Mouse (Mus musculus) right cerebral cortex, adult 2 months (tissue): ENCODE results near the gene Fas.

Source experiments
- DNase-seq, 2 experiments: peaks; one replicate each; pipeline ENCODE4 v3.0.0; 2021 to 2022; ENCODE audit warnings: low spot score in 2 of 2

Gene Fas

GRCm38 (mm10) chr19:34284383-34284782, 6.1 kb upstream of the Fas start:
- DNase-seq: no peak

DNA sequence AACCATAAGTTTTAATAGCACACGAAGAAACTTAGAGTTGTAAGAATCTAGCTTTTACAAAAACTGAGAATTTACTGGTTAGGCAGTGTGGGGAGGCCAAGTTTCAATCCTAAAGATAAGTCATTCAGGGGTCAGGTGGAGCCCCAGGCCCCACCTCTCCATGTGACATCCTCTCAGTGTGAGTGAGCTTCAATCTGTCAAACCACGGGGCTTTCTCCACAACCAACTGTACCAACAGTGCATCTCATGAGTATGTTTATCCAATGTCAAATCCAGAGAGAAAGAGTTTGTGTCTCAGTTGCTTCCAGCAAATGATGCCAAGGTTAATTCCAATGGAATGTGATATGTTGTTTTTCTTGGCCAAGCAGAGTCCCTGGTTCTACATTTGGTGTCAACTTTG, 5.6 kb upstream of the Fas start:
- no peak for DNase-seq

GRCm38 (mm10) chr19:34287221-34287620, 3.2 kb upstream of the Fas start:
- no peak for DNase-seq

DNA sequence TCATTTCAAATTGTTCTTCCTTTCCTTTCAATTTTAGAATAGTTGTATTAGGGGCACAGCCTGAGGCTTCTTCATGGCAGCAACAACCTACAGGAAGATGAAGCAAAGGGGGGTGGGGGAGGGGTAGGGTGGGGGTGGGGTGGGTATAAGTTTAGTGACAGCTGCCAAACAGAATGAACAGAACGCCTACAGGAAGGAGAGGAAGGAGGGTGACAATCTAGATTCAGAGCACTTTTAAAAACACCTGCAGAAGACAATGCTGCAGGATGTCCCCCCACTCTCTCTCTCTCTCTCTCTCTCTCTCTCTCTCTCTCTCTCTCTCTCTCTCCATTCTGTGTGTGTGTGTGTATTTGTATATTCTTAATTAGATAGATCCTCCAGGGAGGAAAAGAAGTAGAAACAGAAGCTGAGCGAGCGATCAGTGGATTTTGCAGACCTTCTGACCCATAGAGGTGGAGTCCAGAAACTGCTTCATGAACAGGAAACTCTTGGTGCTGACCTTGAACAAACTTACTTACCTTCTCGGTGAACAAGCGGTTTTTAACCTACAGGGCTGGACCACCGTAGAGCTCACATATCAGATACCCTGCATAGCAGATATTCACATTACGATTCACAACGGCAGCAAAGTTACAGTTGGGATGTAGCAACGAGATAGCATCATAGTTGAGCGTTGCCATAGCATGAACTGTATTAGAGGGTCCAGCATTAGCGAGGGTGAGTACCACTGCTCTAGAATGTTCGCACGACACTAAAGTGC, 2.6 kb upstream of the Fas start:
- DNase-seq: no peak

DNA sequence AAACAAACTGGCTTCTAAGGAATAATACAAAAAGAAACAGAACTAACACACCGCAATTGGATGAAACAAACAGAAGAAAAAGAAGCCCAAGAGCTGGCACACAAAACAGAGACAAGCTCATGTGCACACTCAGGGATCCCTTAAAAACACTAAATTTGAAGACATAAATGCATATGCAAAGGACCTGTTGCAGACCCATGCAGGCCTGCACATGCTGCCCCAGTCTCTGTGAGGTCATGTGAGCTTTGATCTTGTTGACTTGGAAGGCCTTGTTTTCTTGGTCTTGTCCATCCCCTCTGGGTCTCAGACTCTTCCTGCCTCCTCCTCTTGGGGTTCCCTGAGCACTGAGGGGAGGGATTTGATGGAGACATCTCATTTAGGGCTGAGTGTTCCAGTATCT, 1.8 kb upstream of the Fas start:
- DNase-seq: no peak

- DNase-seq: no peak
Measured at GRCm38 (mm10) chr19:34290872-34291341, 441 bp downstream of the Fas start.

- no peak for DNase-seq
Measured at GRCm38 (mm10) chr19:34291379-34291778, 913 bp downstream of the Fas start.

- DNase-seq: no peak
Measured at GRCm38 (mm10) chr19:34291956-34292355, 1.5 kb downstream of the Fas start.

DNA sequence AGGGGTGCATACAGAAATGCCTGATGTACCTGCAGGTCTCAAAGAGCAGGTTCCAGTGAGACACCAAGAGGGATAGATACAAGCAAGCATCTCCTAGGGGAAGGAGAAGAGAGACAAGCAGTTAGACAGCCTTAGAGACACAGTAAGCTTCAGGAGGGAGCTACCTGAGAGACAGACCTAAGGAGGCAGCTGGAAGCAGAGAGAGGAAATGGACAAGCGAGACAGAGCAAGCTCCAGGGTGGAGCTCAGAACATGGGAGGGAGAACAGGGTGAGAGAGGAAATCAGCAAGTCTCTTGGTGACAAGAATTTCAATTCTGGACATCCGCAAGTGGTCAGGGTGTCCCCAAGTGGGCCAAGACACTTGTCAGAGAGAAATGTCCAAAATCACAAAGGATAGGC, 2.2 kb downstream of the Fas start:
- DNase-seq: no peak

- DNase-seq: no peak
Measured at GRCm38 (mm10) chr19:34293376-34293947, 3.0 kb downstream of the Fas start.

- DNase-seq: no peak
Measured at GRCm38 (mm10) chr19:34295442-34295841, 5.0 kb downstream of the Fas start.

DNA sequence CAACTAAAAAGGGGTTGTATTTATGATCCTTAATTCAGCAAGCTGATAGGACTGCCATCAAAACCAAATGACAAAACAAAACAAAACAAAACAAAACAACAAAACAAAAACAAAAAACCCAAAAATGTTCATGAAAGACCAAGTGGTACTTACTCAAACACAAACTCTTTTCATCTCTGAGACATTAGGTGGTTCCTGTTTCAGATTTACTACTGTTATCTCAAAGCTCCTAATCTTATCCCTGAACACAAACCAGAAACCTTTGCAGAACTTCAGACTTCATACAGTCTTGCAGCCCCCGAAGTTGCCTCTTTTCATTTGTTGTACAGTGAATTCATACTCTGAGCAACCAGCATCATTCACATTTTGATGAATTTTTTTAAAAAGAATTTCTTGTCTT, 8.1 kb downstream of the Fas start:
- no peak for DNase-seq

DNA sequence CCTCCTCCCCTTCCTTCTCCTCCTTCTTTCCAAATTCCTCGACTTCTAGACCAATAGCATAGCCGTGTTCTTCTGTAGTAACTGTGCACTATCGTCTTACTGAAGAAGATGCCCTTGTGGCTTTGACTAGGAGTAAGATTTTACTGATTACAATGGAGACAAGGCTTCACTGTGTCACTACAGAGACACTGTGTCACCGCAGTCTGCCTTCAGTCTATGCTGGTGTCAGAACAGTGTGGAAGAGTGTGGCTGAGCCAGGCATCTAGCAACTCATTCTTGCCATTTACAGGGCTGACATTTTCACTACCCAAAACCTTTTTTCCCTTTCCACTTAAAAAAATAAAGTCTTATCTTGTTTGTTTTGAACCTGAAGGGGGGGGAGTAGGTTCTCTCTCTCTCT, 8.8 kb downstream of the Fas start:
- DNase-seq: no peak

DNA sequence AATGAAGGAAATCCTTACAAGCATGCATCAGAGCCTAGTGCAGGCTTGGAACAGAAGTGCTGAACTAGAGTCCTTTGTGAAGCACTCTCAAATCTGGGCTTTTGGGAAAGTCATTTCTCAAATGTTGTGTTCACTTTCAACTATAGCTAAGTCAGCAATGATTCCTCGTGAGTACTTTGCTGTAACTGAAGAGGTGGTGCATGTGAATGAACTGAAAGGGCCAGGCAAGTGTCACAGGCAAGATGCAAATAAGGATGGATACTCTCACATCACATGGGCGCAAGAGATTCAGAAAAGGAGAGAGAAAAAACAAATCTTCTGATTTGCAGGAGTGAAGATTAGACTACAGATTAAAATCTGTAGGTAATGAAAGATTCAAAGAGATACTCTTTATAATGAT, 10.0 kb downstream of the Fas start:
- DNase-seq: no peak

- DNase-seq: no peak
Measured at GRCm38 (mm10) chr19:34304917-34305316, 14.5 kb downstream of the Fas start.

DNA sequence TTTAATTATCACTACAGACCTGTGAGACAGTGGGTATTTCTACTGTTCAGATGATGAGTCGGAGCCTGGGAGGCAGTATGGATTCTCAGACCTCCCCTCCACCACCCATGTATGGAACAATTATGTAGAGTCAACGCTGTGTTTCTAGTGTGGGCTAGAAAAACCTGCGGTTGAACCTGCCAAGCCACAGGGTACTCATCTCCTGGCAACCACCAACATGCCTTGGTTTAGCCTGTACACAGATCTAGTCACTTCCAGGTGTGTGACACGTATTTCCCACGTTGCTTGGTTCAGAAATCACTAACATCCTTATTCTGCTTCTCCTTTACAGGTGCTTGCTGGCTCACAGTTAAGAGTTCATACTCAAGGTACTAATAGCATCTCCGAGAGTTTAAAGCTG, 16.3 kb downstream of the Fas start:
- DNase-seq: no peak

DNA sequence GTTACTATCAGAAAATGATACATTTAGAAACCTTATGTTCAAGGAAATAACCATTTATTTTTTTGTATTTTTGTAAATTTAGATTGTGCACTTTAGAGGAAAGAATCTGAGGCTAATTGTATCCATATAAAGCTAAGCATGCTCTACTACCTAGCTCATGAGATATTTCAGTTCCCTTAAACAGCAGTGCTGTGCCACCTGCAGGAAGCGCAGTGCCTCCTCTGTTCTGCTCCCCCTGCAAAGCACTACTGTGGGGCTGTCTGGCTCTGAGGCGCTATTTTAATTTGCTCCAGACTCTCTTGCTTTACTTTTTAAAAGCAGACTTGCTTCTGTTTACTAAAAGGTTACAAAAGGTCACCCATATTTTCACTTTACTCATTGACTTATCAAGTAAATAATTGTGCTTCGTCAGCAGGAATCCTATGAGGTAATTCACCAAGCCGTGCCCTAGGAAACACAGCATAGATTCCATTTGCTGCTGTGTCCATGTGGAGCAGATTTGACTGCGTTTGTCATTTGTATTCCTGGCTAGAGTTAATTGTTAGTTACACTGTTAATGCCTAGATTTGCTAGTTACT, 21.8 kb downstream of the Fas start:
- no peak for DNase-seq

DNA sequence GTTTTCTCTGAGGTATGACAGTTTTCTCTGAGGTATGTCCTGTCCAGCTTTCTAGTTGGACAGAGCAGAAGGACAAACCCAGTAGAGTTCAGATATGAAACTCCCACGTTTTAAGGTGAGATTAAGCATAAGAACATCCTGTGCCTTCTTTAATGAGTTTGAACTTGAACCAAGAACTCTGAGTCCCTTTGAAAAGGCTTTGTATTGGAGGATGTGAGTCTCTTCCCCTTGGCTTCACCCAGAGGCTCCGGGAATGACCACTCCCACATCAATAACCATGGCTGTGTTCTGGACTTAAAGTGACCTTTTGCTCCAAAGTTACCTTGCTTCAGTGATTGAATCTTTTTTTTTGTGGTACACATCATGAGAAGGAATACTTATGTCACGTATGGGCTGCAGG, 37.6 kb downstream of the Fas start:
- DNase-seq: no peak

DNA sequence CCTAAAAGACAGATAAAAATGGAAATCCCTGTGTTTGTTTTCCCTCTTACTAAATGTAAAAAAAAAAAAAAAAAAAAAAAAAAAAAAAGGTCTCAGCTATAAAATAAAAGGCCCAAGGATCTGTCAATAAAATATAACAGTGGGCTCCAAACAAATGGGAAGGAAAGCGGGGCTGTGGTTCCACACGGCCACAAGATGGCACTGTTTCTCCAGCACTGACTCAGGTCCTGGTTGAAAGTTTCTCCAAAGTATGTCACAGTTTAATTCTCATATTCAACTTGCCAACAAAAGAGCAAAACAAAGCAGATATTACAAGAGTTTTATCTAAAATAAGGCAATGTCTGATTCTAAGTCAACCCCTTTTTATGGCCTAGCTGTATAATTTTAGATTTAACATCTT, 43.8 kb downstream of the Fas start:
- peak; percentile 71 to 80 for DNase-seq

DNA sequence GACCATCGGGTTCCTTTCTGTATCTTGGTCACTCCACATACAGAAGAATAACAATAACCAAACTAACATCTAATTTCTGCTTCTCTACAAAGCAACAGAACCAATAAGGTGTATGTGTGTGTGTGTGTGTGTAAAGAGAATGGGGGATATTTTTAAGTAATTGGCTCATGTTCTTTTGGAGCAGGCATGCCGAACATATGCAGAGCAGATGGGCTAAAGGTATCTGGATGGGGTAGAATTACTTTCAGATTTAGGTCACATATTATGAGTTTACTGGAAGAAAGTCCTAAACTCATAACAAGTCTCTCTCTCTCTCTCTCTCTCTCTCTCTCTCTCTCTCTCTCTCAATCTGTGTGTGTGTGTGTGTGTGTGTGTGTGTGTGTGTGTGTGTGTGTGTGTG, 54.2 kb downstream of the Fas start:
- no peak for DNase-seq

GRCm38 (mm10) chr19:34345616-34346267, 55.3 kb downstream of the Fas start:
- DNase-seq: peak; percentile 5

GRCm38 (mm10) chr19:34353291-34353805, 62.9 kb downstream of the Fas start:
- DNase-seq: no peak

DNA sequence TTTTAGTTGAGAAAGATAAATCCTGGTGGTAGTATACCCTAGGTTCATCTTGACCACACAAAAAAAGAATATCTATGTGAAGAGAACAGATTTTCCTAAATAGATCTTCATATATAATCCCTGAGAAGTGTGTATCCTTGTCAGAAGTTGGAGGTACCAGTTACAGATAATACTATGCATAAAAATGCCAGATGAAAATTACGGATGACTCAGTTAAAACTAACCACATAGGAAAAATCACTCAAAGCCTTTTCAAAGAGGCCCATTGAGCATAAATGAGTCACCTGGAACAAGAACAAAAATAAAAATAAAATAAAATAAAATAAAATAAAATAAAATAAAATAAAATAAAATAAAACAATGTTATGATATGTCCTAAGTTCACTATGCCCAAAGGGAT, 72.2 kb downstream of the Fas start:
- DNase-seq: no peak
